Mouse (Mus musculus): ENCODE measurements around the gene Cnnm2.

DNA sequence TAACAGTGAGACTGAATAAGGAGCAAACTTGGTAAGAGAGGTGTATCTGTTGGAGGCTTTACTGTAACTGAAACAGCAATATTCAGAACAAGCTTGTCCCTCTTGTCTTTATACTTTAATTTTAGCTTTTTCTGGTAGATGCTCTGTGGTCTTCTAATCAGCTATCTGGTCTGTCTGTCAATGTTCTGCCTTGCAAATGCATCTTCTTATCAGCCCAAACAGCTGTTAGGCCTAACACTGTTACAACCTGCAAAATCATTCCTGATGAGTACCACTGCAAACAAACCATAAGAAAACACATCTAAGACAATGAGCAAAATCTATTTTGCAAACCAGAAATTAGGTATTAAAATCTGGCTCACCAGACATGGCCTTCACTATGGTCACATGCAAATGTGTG, 144.0 kb downstream of the Cnnm2 start:
- TF ChIP-seq POLR2A (IDR thresholded peaks at IDR 0.05; ENCODE audit: control insufficient read depth in 1 of 2, insufficient read depth in 1 of 2, low read depth in 1 of 2, low read length in 2 of 2, poor library complexity in 1 of 2) (no peak), TCF12 (IDR thresholded peaks at IDR 0.05; ENCODE audit: low read depth, low read length) (peak; percentile 99), ELF1 (IDR thresholded peaks at IDR 0.05; ENCODE audit: low read depth, low read length) (no peak), TBP (IDR thresholded peaks at IDR 0.05; ENCODE audit: low read depth, low read length) (no peak), POLR2AphosphoS2 (IDR thresholded peaks at IDR 0.05; ENCODE audit: low read length) (no peak), USF1 (IDR thresholded peaks at IDR 0.05; ENCODE audit: low read depth, low read length) (no peak), MYB (IDR thresholded peaks at IDR 0.05; ENCODE audit: low read depth, low read length) (peak; percentile 53; the same call in 1 of the 2 replicates), CHD1 (IDR thresholded peaks at IDR 0.05; ENCODE audit: low read depth, low read length) (no peak), ZMIZ1 (IDR thresholded peaks at IDR 0.05; ENCODE audit: low read depth, low read length) (no peak), UBTF (IDR thresholded peaks at IDR 0.05; ENCODE audit: borderline replicate concordance, insufficient read depth, low read depth, low read length) (no peak), CTCF (IDR thresholded peaks at IDR 0.05 in 2 of 3, conservative IDR thresholded peaks at IDR 0.05 in 1 of 3; ENCODE audit: control insufficient read depth in 1 of 3, insufficient read depth in 1 of 3, low read depth in 2 of 3, low read length in 3 of 3, poor library complexity in 1 of 3, severe bottlenecking in 1 of 3) (no peak), EP300 (IDR thresholded peaks at IDR 0.05; ENCODE audit: low read depth in 1 of 2, low read length in 2 of 2) (peak; percentile 96 to 98), JUND (IDR thresholded peaks at IDR 0.05; ENCODE audit: low read depth, low read length) (no peak)
